Mouse (Mus musculus) spleen, postnatal 36 days (tissue): ENCODE data around the gene Taf1b.
A peak's percentile ranks its signal among the peaks of the same experiment; 100 is the strongest.
"Not testable (repeated sequence)": the region's sequence is repeated elsewhere in the genome, so short reads cannot be mapped to it uniquely, and the experiment has no call there.

Source experiments
- DNase-seq, 2 experiments: peaks; one replicate each; pipeline ENCODE4 v3.0.0; 2022; ENCODE audit warnings: low spot score in 2 of 2, mixed read lengths in 1 of 2

The Taf1b gene

GRCm38 (mm10) chr12:24498150-24498840 lies at the start of gene Taf1b:
TSS of gene Taf1b (plus strand) at chr12:24498359.
- DNase-seq: peak; percentile 74

DNA sequence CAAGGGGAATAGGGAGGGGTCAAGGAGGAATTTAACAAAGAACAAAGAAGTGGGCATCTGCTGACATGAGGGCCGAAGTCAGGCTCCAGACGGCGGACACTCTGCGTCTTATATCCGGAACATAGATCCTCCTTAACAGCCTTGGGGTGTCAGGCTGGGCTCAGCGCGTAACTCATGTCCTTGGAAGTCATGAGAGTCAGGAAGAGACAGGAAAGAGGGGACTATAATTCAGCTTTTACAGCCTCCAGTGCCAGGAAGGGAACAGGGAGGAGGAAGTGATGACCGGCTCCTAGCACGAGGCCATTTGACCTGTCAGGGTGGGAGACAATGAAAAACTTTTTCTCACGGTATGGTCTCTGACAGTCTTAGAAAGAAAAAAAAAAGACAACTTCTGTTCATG lies 37.8 kb upstream of the Taf1b start:
- no peak for DNase-seq

GRCm38 (mm10) chr12:24462121-24462520 lies 36.0 kb upstream of the Taf1b start:
- peak in 1 of 2 experiments; percentile 4 for DNase-seq

- DNase-seq: not testable (repeated sequence)
These were observed 34.7 kb upstream of the Taf1b start for GRCm38 (mm10) chr12:24463490-24463889.

DNA sequence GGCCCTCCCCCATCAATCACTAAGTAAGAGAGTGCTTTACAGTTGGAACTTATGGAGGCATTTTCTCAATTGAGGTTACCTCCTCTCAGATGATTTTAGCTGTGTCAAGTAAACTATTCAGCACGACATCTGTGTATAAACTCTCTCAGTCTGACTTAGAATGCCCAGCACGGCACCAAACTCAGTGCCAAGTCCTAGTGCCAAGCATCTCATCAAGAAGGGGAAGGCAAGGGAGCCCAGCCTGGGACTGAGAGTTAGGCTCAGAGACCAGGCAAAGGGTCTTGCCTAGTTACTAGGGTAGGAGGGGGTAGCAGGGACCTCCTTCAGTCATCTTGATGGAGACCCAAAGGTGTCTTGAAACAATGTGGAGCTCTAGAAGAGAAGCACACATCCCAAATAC lies 29.2 kb upstream of the Taf1b start:
- DNase-seq: no peak

DNA sequence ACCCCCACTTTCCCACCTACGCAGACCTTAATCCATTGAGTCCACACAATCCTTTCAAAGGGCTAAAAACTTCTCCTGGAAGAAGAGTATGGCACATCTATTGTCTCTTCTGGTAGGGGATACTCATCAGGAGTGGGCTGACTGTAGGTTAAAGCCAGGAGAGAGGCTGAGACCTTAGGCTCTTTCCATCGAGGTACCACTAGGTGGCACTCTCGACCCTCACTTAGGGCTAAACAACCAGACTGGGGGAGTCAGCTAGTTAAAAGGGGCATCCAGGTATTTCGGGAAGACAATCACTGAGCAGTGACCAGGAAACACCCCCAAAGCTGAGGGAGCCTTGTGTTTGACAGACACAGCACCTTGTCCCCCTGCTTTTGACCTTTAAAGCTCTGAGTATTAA lies 27.2 kb upstream of the Taf1b start:
- peak; percentile 35 to 51 for DNase-seq

DNA sequence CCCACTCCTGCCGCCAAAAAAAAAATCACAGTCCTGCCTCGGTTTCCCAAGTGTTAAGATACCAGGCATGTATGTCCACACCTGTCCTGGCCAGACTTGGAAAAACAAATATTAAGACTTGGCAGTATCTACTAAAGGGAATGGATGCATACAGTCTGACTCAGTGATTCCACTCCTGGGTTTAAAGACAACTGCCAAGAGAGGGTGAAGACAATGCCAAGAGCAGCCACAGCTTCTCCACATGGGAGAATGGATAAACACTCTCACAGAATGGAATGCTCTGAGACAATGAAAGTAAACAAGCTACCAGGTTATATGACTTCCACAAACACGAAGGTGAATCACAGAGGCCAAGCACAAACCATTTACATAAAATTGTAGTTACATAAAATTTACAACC lies 24.9 kb upstream of the Taf1b start:
- DNase-seq: no peak

DNA sequence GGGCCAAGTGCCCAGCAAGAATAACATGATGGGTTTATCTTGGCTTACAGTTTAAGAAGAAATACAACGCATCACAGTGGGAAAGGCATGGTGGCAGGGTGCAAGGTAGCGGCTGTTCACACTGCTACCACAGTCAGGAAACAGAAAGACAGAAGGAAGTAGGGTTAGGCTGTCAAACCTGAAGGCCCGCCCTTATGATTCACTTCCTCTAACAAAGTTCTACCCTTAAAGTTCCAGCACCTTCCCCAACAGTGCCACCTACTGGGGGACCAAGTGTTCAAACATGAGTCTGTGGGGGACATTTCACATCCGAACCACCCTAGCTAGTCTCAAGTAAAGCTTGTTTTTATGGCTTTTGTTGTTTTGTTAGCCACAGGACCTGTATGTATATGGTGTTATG lies 13.2 kb upstream of the Taf1b start:
- no peak for DNase-seq

GRCm38 (mm10) chr12:24486882-24487281 lies 11.3 kb upstream of the Taf1b start:
- DNase-seq: no peak

GRCm38 (mm10) chr12:24492507-24492906 lies 5.7 kb upstream of the Taf1b start:
- DNase-seq: not testable (repeated sequence)

- DNase-seq: no peak
These were observed 5.1 kb upstream of the Taf1b start for GRCm38 (mm10) chr12:24493011-24493410.

- DNase-seq: peak in 1 of 2 experiments; percentile 22
These were observed 4.7 kb upstream of the Taf1b start for GRCm38 (mm10) chr12:24493412-24493811.

GRCm38 (mm10) chr12:24494791-24495190 lies 3.4 kb upstream of the Taf1b start:
- not testable (repeated sequence) for DNase-seq

DNA sequence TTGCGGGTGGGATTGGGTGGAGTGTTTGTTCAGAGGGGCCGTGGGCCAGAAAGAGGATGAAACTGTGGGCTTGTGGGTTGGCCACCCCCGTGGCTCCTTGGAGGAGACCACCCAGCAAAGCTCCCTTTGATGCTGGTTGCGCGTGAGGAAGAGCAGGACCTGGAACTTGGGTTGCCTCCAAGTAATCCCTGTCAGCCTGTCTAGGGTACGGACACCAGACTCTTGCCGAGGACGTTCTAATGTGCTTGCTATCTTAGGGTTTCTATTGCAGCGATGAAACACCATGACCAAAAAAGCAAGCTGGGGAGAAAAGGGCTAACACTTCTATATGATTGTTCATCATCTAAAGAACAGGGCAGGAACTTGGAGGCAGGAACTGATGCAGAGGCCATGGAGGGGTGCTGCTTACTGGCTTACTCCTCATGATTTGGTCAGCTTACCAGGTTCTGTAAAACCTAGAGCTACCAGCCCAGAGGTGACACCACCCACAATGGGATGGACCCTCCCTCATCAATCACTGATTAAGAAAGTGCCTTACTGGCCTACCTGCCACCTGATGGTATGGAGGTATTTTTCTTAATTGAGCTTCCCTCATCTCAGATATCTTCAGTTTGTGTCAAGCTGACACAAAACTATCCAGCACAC lies 804 bp downstream of the Taf1b start:
- not testable (repeated sequence) for DNase-seq

- DNase-seq: no peak
These were observed 19.0 kb downstream of the Taf1b start for GRCm38 (mm10) chr12:24517118-24517517.

- DNase-seq: no peak
These were observed 22.9 kb downstream of the Taf1b start for GRCm38 (mm10) chr12:24521076-24521475.

DNA sequence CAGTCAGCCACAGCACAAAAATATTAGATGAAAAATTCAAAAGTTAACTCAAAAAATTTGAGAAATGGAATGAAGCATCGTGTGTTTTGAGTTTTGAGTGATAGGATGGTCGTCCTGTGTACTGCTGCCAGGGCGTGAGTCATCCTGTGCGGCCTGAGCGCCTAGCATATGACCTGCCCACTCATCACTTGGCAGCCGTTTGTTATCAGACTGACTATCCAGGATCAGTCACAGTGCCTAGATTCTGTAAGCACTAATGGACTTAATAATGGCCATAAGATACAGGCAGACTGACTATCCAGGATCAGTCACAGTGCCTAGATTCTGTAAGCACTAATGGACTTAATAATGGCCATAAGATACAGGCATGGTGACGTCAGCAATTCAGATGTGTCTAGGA lies 26.9 kb downstream of the Taf1b start:
- not testable (repeated sequence) for DNase-seq

DNA sequence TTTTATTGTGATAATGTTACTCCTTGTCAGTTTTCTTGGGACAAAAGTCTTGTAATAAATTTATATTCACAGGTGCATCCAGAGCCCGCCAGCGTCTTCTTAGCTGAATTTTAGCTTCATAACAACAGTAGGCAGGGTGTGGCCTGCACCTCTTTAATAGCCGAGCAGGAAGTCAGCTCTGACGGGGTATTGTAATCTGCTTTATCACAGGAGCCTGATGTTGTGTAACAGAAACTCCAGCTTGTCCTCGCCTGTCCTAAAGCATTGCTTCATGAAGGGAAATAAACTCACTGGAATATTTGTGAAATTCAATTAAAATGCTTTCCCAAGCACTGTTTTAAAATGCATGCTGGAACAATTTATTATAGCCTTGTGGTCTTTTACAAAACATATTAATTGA lies 38.2 kb downstream of the Taf1b start:
- DNase-seq: no peak

DNA sequence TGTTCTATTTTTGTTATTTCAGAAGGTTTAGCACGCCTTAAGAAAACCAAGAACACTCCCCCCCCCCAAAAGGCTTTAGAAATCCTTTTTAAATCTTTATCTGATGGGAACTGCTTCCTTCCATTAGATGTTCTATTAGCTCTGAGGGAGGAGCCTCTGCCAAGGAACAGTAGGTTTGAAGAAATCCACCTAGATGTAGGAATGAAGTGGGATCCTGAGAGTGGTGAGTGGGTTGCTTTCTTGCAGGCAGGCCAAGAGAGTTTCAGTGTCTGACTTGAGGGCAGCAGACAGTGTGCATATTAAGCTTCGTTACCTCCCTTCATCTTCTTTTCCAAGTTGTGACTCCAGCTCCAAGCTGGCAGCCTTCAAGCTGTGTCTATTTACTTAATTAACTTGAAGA lies 39.0 kb downstream of the Taf1b start:
- DNase-seq: no peak

GRCm38 (mm10) chr12:24537965-24538364 lies 39.8 kb downstream of the Taf1b start:
- no peak for DNase-seq

GRCm38 (mm10) chr12:24541426-24542154 lies 43.4 kb downstream of the Taf1b start:
- no peak for DNase-seq

GRCm38 (mm10) chr12:24547686-24548085 lies 49.5 kb downstream of the Taf1b start:
- no peak for DNase-seq

- no peak for DNase-seq
These were observed 50.7 kb downstream of the Taf1b start for GRCm38 (mm10) chr12:24548885-24549284.
